Mouse (Mus musculus): Measurements from ENCODE around the gene Igll1. TPM values are rescaled to one million over a fixed set of nuclear protein-coding genes. Genes with fewer than 3 reads are reported as not detected.

Igll1 gene
- total RNA-seq, 2 experiments from 2014 or later, result not detected

DNA sequence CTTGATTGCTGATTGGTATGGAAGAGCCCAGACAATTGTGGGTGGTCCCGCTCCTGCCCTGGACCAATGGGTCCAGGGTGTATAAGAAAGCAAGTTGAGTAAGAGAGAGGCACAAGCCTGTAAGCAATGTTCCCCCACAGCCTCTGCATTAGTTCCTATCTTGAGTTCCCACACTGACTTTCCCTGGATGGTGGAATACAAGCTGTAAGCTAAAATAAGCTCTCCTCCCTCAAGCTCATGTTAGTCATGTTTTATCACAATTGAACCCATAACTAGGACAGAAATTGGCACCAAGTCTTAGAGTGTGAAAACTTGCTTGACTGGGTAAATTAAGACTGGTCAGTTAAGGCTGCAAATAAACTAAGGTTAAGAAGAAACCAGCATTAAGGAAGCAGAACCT lies 8.2 kb downstream of the Igll1 start:
- DNase-seq (ENCODE audit: extremely low spot score in 1 of 2, low spot score in 1 of 2), result no peak

GRCm38 (mm10) chr16:16854836-16855235 lies 8.9 kb downstream of the Igll1 start:
- peak in 1 of 2 experiments; percentile 64 for DNase-seq (ENCODE audit: extremely low spot score in 1 of 2, low spot score in 1 of 2)

GRCm38 (mm10) chr16:16852411-16852810 lies 11.4 kb downstream of the Igll1 start:
- DNase-seq (ENCODE audit: extremely low spot score in 1 of 2, low spot score in 1 of 2), result no peak

GRCm38 (mm10) chr16:16849196-16849595 lies 14.6 kb downstream of the Igll1 start:
- no peak for DNase-seq (ENCODE audit: extremely low spot score in 1 of 2, low spot score in 1 of 2)

- DNase-seq (ENCODE audit: extremely low spot score in 1 of 2, low spot score in 1 of 2), result no peak
Observed at GRCm38 (mm10) chr16:16829671-16830070, 34.1 kb downstream of the Igll1 start.

- DNase-seq (ENCODE audit: extremely low spot score in 1 of 2, low spot score in 1 of 2), result peak; percentile 44 to 49
Observed at GRCm38 (mm10) chr16:16828757-16829615, 34.8 kb downstream of the Igll1 start, which contains the start of gene Spag6l. Gene Spag6l, minus strand, starts transcription at chr16:16829456.

DNA sequence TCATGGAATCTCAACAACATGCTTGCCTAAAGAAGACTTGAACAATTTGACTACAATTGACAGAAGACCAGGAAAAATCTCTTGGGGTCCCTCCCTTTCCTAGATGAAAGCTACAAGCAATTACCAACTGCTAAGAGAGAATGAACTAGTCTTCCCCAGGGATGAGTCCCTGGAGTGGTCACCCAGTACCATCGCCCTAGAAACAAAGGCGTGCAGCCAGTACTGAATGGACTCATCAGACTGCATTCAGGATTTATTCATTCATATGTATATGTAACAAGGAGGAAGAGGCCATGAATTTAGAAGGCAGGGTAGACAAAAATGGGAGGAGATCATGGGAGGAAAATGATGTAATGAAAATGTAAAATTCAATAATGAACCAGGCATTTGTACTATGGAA lies 37.6 kb downstream of the Igll1 start:
- DNase-seq (ENCODE audit: extremely low spot score in 1 of 2, low spot score in 1 of 2), result no peak

DNA sequence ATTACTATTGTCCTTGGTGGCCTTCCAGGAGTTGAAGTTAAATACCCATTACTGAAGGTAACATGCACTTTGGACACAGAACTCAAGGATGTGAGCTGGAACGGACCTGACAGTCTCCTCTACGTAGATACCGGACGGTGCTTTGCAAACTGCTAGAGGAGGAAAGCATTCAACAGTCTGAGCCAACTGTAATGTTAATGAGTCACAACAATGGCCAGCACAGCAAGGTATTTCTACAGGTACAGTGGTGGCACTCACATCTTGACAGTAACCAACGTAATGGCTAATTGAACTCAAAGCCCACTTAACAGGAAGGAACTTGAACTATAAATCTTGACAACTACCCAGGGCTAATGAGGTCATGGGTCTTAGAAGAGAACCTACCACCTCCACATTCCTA lies 38.3 kb downstream of the Igll1 start:
- no peak for DNase-seq (ENCODE audit: extremely low spot score in 1 of 2, low spot score in 1 of 2)

Other genes starting within 250 kb of the Igll1 start
- gene Olfr19, start 187.6 kb downstream of the Igll1 start, total RNA-seq (2021), result not detected
- gene Spag6l, start 34.5 kb downstream of the Igll1 start, total RNA-seq (2021), result 10 to 100 TPM in 1 of 2 experiments, 1 to 10 TPM in 1; 8.7 to 10.6 TPM
- gene Top3b, start 6.8 kb upstream of the Igll1 start, total RNA-seq (2021), result 10 to 100 TPM; 61.5 to 70.4 TPM
- 1 to 10 TPM in 1 of 2 experiments, under 1 TPM in 1; 0.52 to 1.6 TPM for gene Vpreb1, start 6.9 kb upstream of the Igll1 start, total RNA-seq (2021)
- gene Ppm1f, start 32.5 kb upstream of the Igll1 start, total RNA-seq (2021), result 10 to 100 TPM; 43.2 to 44.0 TPM
- 100 to 1,000 TPM; 519 to 524 TPM for gene Mapk1, start 119.4 kb upstream of the Igll1 start, total RNA-seq (2021)
- gene Ypel1, start 205.7 kb upstream of the Igll1 start, total RNA-seq (2021), result 10 to 100 TPM; 39.8 to 40.5 TPM
- 100 to 1,000 TPM in 1 of 2 experiments, 10 to 100 TPM in 1; 86.7 to 102 TPM for gene Ppil2, start 247.3 kb upstream of the Igll1 start, total RNA-seq (2021)

All from layer of hippocampus, postnatal 25 days (tissue).